Mouse (Mus musculus): ENCODE data around the gene Tuba1b. TPM values are rescaled to one million over a fixed set of nuclear protein-coding genes. Genes with fewer than 3 reads are reported as not detected.
A peak's percentile ranks its signal among the peaks of the same experiment; 100 is the strongest.
"Not testable (repeated sequence)": the region's sequence is repeated elsewhere in the genome, so short reads cannot be mapped to it uniquely, and the experiment has no call there.

Tuba1b gene
- polyA plus RNA-seq, 1 experiment from 2014 or later, result 1,719 TPM

DNA sequence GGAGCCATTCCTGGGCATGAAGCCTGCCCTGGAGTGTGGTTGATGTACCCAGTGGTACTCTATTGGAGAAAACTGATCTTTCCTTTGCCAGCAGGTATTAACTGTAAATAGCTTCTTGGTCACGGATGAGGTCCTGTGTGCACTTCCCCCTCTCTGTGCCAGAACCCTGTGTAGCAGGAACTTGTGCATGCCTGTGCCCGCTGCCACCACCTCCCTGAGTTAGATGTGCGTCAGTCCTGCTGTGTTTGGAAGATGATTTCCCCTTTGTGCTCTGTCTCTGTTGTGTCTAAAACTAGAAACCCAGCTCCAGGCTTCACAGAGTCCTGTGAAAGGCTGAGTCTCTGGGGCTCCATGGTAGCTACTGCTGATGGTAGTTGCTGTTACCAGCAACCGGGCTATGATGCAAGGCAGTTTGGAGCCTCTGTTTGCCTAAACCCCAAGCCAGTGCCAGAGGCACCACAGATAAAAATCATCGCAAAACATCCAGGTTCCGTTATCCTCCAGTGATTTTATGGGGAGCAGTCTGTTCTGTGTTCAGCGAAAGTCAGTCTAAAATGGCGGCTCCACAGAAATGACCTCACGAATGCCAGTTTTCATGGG is 38.8 kb upstream of the Tuba1b start:
- no peak overlapping the region for H3K4me2 ChIP-seq (ENCODE audit: low read length)
- H3K9ac ChIP-seq (ENCODE audit: low read length), result no peak overlapping the region
- peaks cover 52% of the 10 kb centered on the region for H3K4me1 ChIP-seq (ENCODE audit: control insufficient read depth, insufficient read depth, low read length)

DNA sequence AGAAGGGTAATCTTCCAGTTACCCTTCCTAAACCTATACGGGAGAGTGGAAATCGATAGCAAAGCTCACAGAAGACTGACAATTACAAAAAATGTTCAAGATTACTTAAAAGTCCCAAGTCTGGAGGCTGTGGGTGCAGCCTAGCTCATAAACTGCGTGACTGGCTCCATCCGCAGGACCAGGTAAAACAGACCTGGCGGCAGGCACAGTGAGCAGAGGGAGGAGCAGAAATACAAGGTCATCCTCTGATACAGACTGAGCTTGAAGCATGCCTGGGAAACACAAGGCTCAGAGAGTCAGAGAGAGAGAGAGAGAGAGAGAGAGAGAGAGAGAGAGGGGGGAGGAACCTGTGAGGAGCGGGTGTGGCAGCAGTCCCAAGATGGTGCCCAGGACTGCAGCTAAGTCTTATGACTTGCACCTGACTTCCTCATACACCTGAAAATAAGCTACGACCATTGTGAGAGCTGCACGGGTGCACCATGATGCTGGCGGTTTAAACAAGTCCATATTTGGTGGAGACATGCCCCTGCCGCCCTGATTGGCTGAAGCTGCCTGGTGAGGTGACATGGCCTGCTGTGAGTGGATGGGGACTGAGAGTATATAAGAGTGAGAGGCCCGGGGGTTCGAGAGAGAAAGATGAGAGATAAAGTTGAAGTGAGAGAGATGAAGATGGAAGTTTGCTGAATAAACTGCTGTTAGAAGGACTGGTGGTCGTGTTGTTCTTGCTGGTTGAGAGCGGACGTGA is 37.4 kb upstream of the Tuba1b start:
- not testable (repeated sequence) for H3K36me3 ChIP-seq (ENCODE audit: control insufficient read depth, insufficient read depth, low read length); H3K27me3 ChIP-seq (replicated peaks; ENCODE audit: control insufficient read depth, insufficient read depth, low read length); DNase-seq (ENCODE audit: low spot score); H3K9me3 ChIP-seq (replicated peaks; ENCODE audit: control insufficient read depth, low read length)
- H3K4me2 ChIP-seq (ENCODE audit: low read length), result peak overlapping the region; percentile 49
- peak overlapping the region; percentile 97 for H3K27ac ChIP-seq (ENCODE audit: low read depth, low read length)
- H3K4me3 ChIP-seq (ENCODE audit: low read depth, low read length), result peak overlapping the region; percentile 14
- ATAC-seq, result peak; percentile 27
- H3K9ac ChIP-seq (ENCODE audit: low read length), result peak overlapping the region; percentile 56
- 63% methylated on average over 15 of the region's 15 CpGs for WGBS
- H3K4me1 ChIP-seq (ENCODE audit: control insufficient read depth, insufficient read depth, low read length), result peaks cover 40% of the 10 kb centered on the region

More for the DNA sequence above, 38.8 kb upstream of the Tuba1b start:
- peak overlapping the region; percentile 46 for H3K27ac ChIP-seq (ENCODE audit: low read depth, low read length)
- ATAC-seq (no peak), DNase-seq (ENCODE audit: low spot score) (no peak)
- H3K27me3 ChIP-seq (replicated peaks; ENCODE audit: control insufficient read depth, insufficient read depth, low read length), result no peaks in the 10 kb centered on the region
- no peaks in the 10 kb centered on the region for H3K36me3 ChIP-seq (ENCODE audit: control insufficient read depth, insufficient read depth, low read length)
- 88% methylated on average over 9 of the region's 9 CpGs for WGBS
- no peak overlapping the region for H3K4me3 ChIP-seq (ENCODE audit: low read depth, low read length)
- no peaks in the 10 kb centered on the region for H3K9me3 ChIP-seq (replicated peaks; ENCODE audit: control insufficient read depth, low read length)

DNA sequence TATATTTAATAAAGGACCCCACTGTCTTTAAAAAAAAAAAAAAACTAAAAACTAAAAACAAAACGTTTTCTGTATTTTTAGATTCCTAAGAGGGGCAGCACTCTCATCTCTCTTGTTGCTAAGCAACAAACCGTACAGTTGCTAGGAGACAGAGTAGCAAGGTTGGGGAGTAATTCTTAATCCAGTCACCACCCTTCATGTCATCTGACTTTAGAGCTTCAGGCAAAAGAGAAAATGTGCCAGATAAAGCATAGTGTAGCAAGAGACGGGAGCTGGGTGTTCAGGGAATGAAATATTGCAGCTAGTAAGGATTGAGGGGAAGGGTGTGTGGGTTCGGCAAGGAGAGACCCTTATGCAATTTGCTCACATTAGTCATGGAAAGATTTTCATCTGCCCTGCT is 36.7 kb upstream of the Tuba1b start:
- Histone ChIP-seq H3K4me3 (ENCODE audit: low read depth, low read length) (peak overlapping the region; percentile 14), H3K9me3 (replicated peaks; ENCODE audit: control insufficient read depth, low read length) (no peaks in the 10 kb centered on the region), H3K27ac (ENCODE audit: low read depth, low read length) (peak overlapping the region; percentile 97), H3K27me3 (replicated peaks; ENCODE audit: control insufficient read depth, insufficient read depth, low read length) (no peaks in the 10 kb centered on the region), H3K4me2 (ENCODE audit: low read length) (peak overlapping the region; percentile 49), H3K9ac (ENCODE audit: low read length) (peak overlapping the region; percentile 56), H3K36me3 (ENCODE audit: control insufficient read depth, insufficient read depth, low read length) (no peaks in the 10 kb centered on the region), H3K4me1 (ENCODE audit: control insufficient read depth, insufficient read depth, low read length) (peaks cover 38% of the 10 kb centered on the region)
- ATAC-seq, result peak; percentile 60
- WGBS, result 4% methylated on average over 4 of the region's 4 CpGs
- DNase-seq (ENCODE audit: low spot score), result peak; percentile 95

GRCm38 (mm10) chr15:98969372-98970101 is 35.2 kb upstream of the Tuba1b start:
- H3K9me3 ChIP-seq (replicated peaks; ENCODE audit: control insufficient read depth, low read length), result no peaks in the 10 kb centered on the region
- DNase-seq (ENCODE audit: low spot score) (peak; percentile 59), ATAC-seq (peak; percentile 40; the same call in 1 of the 2 replicates)
- peak overlapping the region; percentile 97 for H3K27ac ChIP-seq (ENCODE audit: low read depth, low read length)
- 0 out of 2 replicates have a peak overlapping the region, but pooled peaks have one; percentile 1 for H3K4me3 ChIP-seq (ENCODE audit: low read depth, low read length)
- WGBS, result 2% methylated on average over 16 of the region's 16 CpGs
- H3K4me1 ChIP-seq (ENCODE audit: control insufficient read depth, insufficient read depth, low read length), result peaks cover 38% of the 10 kb centered on the region
- no peaks in the 10 kb centered on the region for H3K27me3 ChIP-seq (replicated peaks; ENCODE audit: control insufficient read depth, insufficient read depth, low read length)
- no peaks in the 10 kb centered on the region for H3K36me3 ChIP-seq (ENCODE audit: control insufficient read depth, insufficient read depth, low read length)
- H3K4me2 ChIP-seq (ENCODE audit: low read length), result peak overlapping the region; percentile 37
- peak overlapping the region; percentile 56 for H3K9ac ChIP-seq (ENCODE audit: low read length)

DNA sequence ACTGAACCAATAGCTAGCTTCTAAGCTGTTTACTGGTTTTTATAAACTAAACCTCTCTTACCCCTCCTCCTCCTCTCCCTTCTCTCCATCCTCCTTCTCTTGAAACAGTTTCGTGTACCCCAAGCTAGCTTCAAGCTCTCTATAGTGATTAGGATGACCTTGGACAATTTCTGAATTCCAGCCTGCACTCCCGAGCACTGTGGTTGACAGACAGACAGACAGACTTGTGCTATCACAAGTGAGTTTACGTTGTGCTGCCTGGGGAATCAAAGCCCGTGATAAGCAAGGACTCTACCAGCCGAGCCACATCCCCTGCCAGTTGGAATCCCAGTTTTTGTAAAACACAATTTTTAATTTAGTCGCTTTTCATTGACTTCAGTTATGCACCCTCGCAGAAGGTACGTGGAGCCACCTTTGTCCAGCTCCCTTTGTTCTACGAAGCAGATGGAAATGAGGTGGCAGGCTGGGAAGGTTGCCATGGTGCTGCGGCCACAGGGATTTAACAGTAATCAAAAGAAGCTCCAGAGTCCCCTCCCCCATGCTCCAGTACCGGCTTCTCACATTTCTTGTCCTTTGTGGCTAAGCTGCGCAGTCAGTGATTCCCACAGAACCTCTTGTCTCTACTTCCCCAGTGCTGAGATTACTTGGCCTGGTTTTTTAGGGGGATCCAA is 34.5 kb upstream of the Tuba1b start:
- Histone ChIP-seq H3K9me3 (replicated peaks; ENCODE audit: control insufficient read depth, low read length) (no peaks in the 10 kb centered on the region; the same call in 1 of the 2 replicates), H3K4me1 (ENCODE audit: control insufficient read depth, insufficient read depth, low read length) (peaks cover 38% of the 10 kb centered on the region), H3K4me3 (ENCODE audit: low read depth, low read length) (0 out of 2 replicates have a peak overlapping the region, but pooled peaks have one; percentile 1), H3K9ac (ENCODE audit: low read length) (peak overlapping the region; percentile 56), H3K36me3 (ENCODE audit: control insufficient read depth, insufficient read depth, low read length) (no peaks in the 10 kb centered on the region), H3K4me2 (ENCODE audit: low read length) (peak overlapping the region; percentile 37), H3K27me3 (replicated peaks; ENCODE audit: control insufficient read depth, insufficient read depth, low read length) (no peaks in the 10 kb centered on the region), H3K27ac (ENCODE audit: low read depth, low read length) (peak overlapping the region; percentile 97)
- 1% methylated on average over 12 of the region's 12 CpGs for WGBS
- DNase-seq (ENCODE audit: low spot score) (peak; percentile 97), ATAC-seq (peak; percentile 87)

- no peak for ATAC-seq
- peaks cover 5% of the 10 kb centered on the region for H3K4me1 ChIP-seq (ENCODE audit: control insufficient read depth, insufficient read depth, low read length)
- DNase-seq (ENCODE audit: low spot score), result no peak
- H3K27ac ChIP-seq (ENCODE audit: low read depth, low read length), result no peak overlapping the region
- H3K9me3 ChIP-seq (replicated peaks; ENCODE audit: control insufficient read depth, low read length), result no peaks in the 10 kb centered on the region; the same call in 1 of the 2 replicates
- H3K4me3 ChIP-seq (ENCODE audit: low read depth, low read length), result no peak overlapping the region
- 84% methylated on average over 3 of the region's 3 CpGs for WGBS
- no peaks in the 10 kb centered on the region for H3K36me3 ChIP-seq (ENCODE audit: control insufficient read depth, insufficient read depth, low read length)
- H3K27me3 ChIP-seq (replicated peaks; ENCODE audit: control insufficient read depth, insufficient read depth, low read length), result no peaks in the 10 kb centered on the region
- H3K9ac ChIP-seq (ENCODE audit: low read length), result no peak overlapping the region
- no peak overlapping the region for H3K4me2 ChIP-seq (ENCODE audit: low read length)
Observed at GRCm38 (mm10) chr15:98959531-98959930, 25.2 kb upstream of the Tuba1b start.

DNA sequence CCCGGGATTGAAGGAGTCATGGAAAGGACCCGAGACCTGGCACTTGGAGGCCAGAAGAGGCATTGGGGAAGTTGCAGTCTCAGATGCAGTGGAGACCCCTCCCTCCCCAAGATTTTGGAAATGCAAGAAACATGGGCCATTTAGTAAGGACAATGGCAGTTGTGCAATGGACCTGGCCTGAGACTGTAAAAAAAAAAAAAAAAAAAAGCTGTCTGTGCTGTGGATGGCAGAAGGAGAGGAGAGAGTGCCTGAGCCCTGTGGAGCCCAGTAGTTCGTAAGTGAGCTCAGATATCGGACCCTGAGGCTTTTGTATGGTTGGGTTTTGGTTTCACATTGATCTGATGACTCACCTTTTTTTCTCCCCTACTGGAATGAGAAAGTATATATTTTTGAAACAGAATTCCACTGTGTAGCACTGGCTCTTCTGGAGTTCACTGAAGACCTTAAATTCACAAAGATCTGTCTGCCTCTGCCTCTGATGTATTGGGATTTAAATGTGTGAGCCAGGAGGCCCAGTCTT is 24.6 kb upstream of the Tuba1b start:
- no peaks in the 10 kb centered on the region for H3K27me3 ChIP-seq (replicated peaks; ENCODE audit: control insufficient read depth, insufficient read depth, low read length)
- no peak overlapping the region for H3K9ac ChIP-seq (ENCODE audit: low read length)
- H3K4me2 ChIP-seq (ENCODE audit: low read length), result no peak overlapping the region
- no peaks in the 10 kb centered on the region; the same call in 1 of the 2 replicates for H3K9me3 ChIP-seq (replicated peaks; ENCODE audit: control insufficient read depth, low read length)
- H3K4me1 ChIP-seq (ENCODE audit: control insufficient read depth, insufficient read depth, low read length), result peaks cover 5% of the 10 kb centered on the region
- DNase-seq (ENCODE audit: low spot score) (no peak), ATAC-seq (no peak)
- 88% methylated on average over 4 of the region's 4 CpGs for WGBS
- no peaks in the 10 kb centered on the region for H3K36me3 ChIP-seq (ENCODE audit: control insufficient read depth, insufficient read depth, low read length)
- H3K27ac ChIP-seq (ENCODE audit: low read depth, low read length), result no peak overlapping the region
- H3K4me3 ChIP-seq (ENCODE audit: low read depth, low read length), result no peak overlapping the region

DNA sequence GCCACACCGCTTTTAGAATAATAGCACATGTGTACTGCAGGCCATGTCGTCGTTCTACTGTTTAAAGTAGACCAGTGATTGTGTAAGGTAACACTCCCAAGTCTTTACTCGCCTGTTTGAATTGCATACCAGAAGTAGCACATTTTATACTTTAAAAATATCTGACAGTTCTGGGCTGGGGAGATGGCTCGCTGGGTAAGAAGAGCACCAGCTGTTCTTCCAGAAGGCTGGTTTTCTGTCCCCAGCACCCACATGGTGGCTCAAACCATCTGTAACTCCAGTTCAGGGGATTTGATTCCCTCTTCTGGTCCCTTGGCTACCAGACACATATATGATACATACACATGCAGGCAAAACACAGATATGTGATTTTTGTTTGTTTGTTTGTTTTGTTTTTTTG is 23.1 kb upstream of the Tuba1b start:
- H3K4me3 ChIP-seq (ENCODE audit: low read depth, low read length), result no peak overlapping the region
- H3K27ac ChIP-seq (ENCODE audit: low read depth, low read length), result no peak overlapping the region
- ATAC-seq (no peak), DNase-seq (ENCODE audit: low spot score) (no peak)
- H3K9me3 ChIP-seq (replicated peaks; ENCODE audit: control insufficient read depth, low read length), result no peaks in the 10 kb centered on the region
- no peaks in the 10 kb centered on the region for H3K36me3 ChIP-seq (ENCODE audit: control insufficient read depth, insufficient read depth, low read length)
- peaks cover 5% of the 10 kb centered on the region for H3K4me1 ChIP-seq (ENCODE audit: control insufficient read depth, insufficient read depth, low read length)
- H3K4me2 ChIP-seq (ENCODE audit: low read length), result no peak overlapping the region
- H3K27me3 ChIP-seq (replicated peaks; ENCODE audit: control insufficient read depth, insufficient read depth, low read length), result no peaks in the 10 kb centered on the region
- no peak overlapping the region for H3K9ac ChIP-seq (ENCODE audit: low read length)
- WGBS, result 80% methylated on average over 5 of the region's 5 CpGs

Data from forebrain, embryonic 14.5 days (tissue).